Mouse (Mus musculus): ENCODE data around the gene Ccl8.

DNA sequence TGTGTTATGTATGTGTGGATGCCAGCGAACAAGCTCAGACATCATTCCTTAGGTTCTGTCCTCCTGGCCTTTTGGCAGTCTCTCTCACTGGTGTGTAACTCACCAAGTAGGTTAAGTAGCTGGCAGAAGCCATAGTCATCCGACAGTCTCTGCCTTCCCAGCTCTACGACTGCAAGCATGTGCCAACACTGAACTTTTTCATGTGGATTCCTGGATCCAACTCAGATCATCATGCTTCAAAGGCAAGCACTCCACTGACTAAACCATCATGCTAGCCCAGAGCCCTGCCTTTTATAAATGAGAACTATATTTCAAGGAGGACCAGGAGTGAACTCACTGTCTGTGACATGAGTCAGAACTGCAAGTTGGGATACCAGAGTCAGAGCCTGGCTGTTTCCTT lies 41.3 kb upstream of the Ccl8 start:
- TF ChIP-seq GATA1 (IDR thresholded peaks at IDR 0.05; ENCODE audit: borderline replicate concordance, low read length) (no peak), FLI1 (IDR thresholded peaks at IDR 0.05; ENCODE audit: low read length) (no peak)
